Mouse (Mus musculus): Measurements from ENCODE around the gene Fpgt. TPM values are rescaled to one million over a fixed set of nuclear protein-coding genes. Genes with fewer than 3 reads are reported as not detected.

The Fpgt gene
- total RNA-seq (2021), result 10 to 100 TPM; 11.7 TPM

DNA sequence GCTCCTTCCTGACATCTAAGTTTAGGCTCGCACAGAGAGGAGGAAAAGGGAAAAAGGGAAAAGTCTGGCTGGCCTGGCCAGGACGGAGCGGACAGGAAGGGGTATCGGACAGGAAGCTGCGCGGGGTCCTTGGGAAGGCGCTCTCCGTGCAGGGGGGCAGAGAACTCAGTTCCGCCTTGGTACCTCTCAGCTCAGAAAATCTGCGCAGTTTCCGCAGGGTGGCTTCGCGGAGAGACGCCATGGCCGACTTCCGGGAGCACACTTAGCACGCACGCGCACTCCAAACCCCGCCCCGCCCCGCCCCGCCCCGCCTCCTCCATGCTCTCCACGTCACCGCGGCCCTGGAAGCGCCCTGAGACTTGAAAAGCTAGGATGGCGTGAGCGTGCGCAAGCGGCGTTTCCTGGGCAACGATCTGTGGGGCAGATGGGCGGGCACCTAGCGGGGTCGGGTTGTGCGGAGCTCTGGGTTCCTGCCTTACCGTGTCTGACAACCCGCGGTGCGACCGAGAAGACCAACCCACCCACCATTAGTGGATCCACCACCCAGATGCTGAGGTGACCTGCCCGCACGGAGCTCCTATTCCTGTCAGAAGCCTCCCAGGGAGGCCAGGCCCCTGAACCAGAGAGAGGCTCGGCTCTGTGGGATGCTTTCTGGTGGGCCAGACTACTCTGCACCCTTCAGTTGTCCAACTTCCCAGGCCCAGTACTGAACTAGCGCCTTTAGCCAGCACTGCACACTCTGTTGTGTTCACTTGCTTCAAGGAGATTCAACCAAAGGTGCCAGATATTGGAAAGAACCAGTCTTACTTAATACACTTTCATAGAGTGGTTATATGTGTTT is at the start of gene Fpgt, which contains the start of gene Lrriq3:
Gene Fpgt, minus strand, starts transcription at position 288 of the 841 bp plus-strand sequence.
Gene Lrriq3, plus strand, starts transcription at position 319 of the 841 bp plus-strand sequence.
- peak; percentile 84 to 87 for DNase-seq
- intact Hi-C loops (cut with DNase I), result loop anchor here (2.0 to 5.0 kb wide), 2 partner anchors 35 to 496 kb away; partner anchors contain the start of genes Cryz and Tyw3

DNA sequence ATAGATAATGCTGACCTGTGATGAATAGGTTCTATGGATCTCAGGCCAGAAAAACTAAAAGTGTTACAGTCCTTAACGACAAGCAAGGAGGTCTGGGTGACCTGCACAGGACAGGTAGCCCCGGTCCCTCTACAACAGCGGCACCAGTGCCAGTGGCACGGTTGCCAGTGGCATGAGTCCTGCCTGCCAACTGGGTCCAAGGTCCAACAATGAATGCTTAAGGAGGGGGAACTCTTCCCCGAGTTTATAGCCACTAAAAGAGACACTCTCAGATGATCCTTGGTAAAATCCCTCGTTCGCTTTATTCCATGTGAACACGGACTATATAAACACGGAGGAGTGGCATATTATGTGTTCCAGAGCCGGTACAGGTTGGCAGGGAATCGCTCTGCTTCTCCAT is 47.8 kb upstream of the Fpgt start:
- intact Hi-C loops (cut with DNase I), result no loop called here
- no peak for DNase-seq

DNA sequence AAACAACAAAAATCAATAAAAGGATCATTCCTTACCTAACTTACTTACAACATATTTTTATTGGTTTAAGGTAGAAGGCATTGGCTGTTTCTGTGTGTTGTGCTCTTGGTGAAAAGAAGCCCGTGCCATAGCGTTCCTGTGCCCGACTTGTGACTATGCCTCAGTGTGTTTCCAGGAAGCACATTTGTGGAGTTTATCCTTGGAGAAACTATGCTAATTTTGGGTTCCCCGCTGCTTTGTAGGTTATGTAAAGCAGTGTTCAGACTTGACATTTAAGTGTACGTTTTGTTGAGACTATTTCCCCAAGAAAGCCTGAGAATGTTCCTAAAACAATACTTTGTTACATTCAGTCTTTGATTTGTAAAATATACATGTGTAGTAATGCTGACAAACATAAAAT is 44.5 kb upstream of the Fpgt start:
- no peak for DNase-seq
- intact Hi-C loops (cut with DNase I), result no loop called here

DNA sequence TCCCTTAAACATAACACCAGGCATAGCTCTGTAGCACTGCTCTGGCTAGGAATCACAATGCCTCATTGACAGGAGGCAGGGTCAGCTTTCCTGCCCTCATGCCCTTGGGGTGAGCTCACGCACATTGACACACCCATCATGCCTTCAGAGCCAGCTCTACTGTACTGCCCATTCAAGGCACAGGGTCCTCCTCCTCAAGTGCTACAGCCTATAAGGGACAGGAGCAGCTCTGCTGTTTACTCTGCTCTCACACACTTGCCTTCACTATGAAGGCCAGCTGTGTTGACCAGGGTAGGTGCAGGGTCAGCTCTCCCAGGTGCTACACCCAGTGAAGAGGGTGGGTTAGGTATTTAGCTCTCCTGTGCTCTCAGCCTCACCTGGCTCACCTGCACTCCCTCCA is 12.8 kb upstream of the Fpgt start:
- intact Hi-C loops (cut with DNase I), result no loop called here
- DNase-seq, result no peak

- DNase-seq, result no peak
- intact Hi-C loops (cut with DNase I), result no loop called here
Measured at GRCm38 (mm10) chr3:155099266-155099665, 6.1 kb upstream of the Fpgt start.

DNA sequence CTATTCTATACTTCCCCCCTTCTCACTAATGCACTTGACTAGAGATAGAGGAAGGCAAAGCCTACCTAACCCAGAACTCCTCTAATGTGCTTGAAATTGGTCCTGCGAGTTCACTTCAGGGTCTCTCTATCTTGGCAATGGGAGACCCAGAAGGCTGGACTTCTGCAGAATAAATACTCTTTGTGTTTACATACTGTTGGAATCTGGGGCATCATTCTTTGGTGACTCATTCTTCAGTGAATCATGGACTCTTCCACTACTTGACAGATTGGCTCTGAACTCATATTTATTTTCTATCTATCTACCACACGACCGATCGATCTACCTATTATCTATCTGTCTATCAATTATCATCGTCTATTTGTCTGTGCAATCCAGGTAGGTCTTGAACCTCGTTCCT is 1.1 kb downstream of the Fpgt start:
- intact Hi-C loops (cut with DNase I), result loop anchor here (2.0 to 5.0 kb wide), 2 partner anchors 33 to 495 kb away; partner anchors contain the start of genes Cryz and Tyw3
- no peak for DNase-seq

- no peak for DNase-seq
- intact Hi-C loops (cut with DNase I), result no loop called here
Measured at GRCm38 (mm10) chr3:155077908-155078307, 15.3 kb downstream of the Fpgt start.

- no peak for DNase-seq
- intact Hi-C loops (cut with DNase I), result loop anchor here (2.0 to 10.0 kb wide), 2 partner anchors 33 to 125 kb away; partner anchors contain the start of genes Fpgt and Lrriq3
Measured at GRCm38 (mm10) chr3:155059449-155059822, 33.8 kb downstream of the Fpgt start.

- intact Hi-C loops (cut with DNase I), result loop anchor here (2.0 to 10.0 kb wide), 2 partner anchors 34 to 126 kb away; partner anchors contain the start of genes Fpgt and Lrriq3
- DNase-seq, result no peak
Measured at GRCm38 (mm10) chr3:155058800-155059448, 34.3 kb downstream of the Fpgt start.

- DNase-seq, result no peak
- intact Hi-C loops (cut with DNase I), result loop anchor here (10.0 kb wide), 1 partner anchor 127 kb away; no protein-coding TSS in a partner anchor
Measured at GRCm38 (mm10) chr3:155057566-155057965, 35.6 kb downstream of the Fpgt start.

GRCm38 (mm10) chr3:155056606-155057005 is 36.6 kb downstream of the Fpgt start:
- intact Hi-C loops (cut with DNase I), result loop anchor here (10.0 kb wide), 1 partner anchor 128 kb away; no protein-coding TSS in a partner anchor

DNA sequence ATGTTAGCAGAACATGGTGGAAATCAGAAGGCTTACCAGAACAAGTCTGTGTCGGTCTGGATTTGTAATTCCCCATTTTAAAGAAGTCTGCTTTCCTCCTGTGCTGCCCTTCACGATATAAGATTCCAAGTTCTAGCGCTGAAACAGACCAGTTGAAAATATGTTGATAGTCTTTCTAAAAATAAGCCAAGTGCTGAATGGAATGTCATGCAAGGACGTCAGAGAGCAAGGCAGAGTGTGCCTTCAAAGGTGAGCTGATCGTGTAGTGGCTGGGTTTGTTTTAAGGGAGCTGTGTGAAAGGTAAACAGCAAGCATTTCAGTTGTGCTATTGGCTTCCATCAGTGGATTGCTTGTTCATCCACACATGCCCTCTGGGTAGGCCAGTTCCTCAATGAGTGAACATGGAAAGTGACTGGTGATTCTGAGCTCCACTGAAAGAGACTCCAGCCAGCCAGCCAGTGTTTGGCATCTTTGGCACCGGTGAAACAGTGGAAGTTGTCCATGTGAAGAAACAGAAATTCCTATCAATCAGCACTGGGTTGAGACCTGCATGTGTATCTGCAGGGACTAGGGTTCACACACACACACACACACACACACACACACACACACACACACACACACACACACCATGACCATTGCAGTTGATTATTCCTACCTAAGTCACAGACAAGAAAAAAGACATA is 37.8 kb downstream of the Fpgt start, which contains the start of gene Tnni3k:
Gene Tnni3k, minus strand, starts transcription at position 177 of the 686 bp plus-strand sequence.
- intact Hi-C loops (cut with DNase I), result loop anchor here (10.0 kb wide), 1 partner anchor 129 kb away; no protein-coding TSS in a partner anchor
- DNase-seq, result peak; percentile 6 to 24

More at GRCm38 (mm10) chr3:155056606-155057005, 36.6 kb downstream of the Fpgt start:
- no peak for DNase-seq

GRCm38 (mm10) chr3:155053189-155053588 is 40.0 kb downstream of the Fpgt start:
- DNase-seq, result no peak
- intact Hi-C loops (cut with DNase I), result loop anchor here (10.0 kb wide), 1 partner anchor 132 kb away; no protein-coding TSS in a partner anchor

- intact Hi-C loops (cut with DNase I), result loop anchor here (10.0 kb wide), 1 partner anchor 133 kb away; no protein-coding TSS in a partner anchor
- DNase-seq, result no peak
Measured at GRCm38 (mm10) chr3:155052021-155052420, 41.2 kb downstream of the Fpgt start.

GRCm38 (mm10) chr3:155039012-155039836 is 54.0 kb downstream of the Fpgt start:
- intact Hi-C loops (cut with DNase I), result no loop called here
- DNase-seq, result no peak

Measured in heart, postnatal 36 days (tissue).